Mouse (Mus musculus): ENCODE measurements at regions not wholly inside any gene's neighbourhood (a gene's known extent, or its start where the extent isn't known, plus 50 kb on each side); places are given as distances from the start of the nearest gene placed in this dataset.

- no peak for TF ChIP-seq EP300 (IDR thresholded peaks at IDR 0.05; ENCODE audit: low read depth)
- TF ChIP-seq CTCF (IDR thresholded peaks at IDR 0.05; ENCODE audit: low read depth), result no peak
These were observed 156.9 kb upstream of the Zfp706 start for GRCm38 (mm10) chr15:37164191-37165135.

All from heart, postnatal 0 days (tissue).